Mouse (Mus musculus) Patski (cell line): ENCODE data around the gene Ttc21a. TPM values are rescaled to one million over a fixed set of nuclear protein-coding genes. Genes with fewer than 3 reads are reported as not detected.

Experiments
- ATAC-seq: fragments of 100-300 bp; one replicate; pipeline ENCODE4 v1.8.0; 2021
- CTCF ChIA-PET: fragments of 350-600 bp; sonication (Branson Sonifier 250); formaldehyde crosslinking; loops from one replicate; lab custom pipeline; 2022; ENCODE audit warnings: inconsistent platforms; lab: Charles Lee
- POLR2A ChIA-PET: fragments of 350-600 bp; sonication (Branson Sonifier 250); formaldehyde crosslinking; loops from one replicate; lab custom pipeline; 2022; ENCODE audit warnings: antibody characterized with exemption, inconsistent platforms; lab: Charles Lee
- DNase-seq: peaks from one replicate; pipeline ENCODE4 v3.0.0-alpha.2; 2011; ENCODE audit warnings: low read depth, low spot score
- H3K27me3 ChIP-seq: fragments of 371-371 bp; one replicate; pipeline ENCODE4 v1.5.1; 2021
- CTCF ChIP-seq: fragments of 100-300 bp; IDR thresholded peaks from one replicate; pipeline ENCODE4 v1.5.1; 2021
- in situ Hi-C: fragments of 300-500 bp; cut with MboI; formaldehyde crosslinking; loops from 3 replicates; pipeline ENCODE4 v1.11.1; 2018; ENCODE audit warnings: low pct_unique_long_range_greater_than_20kb, mixed read lengths
- polyA plus RNA-seq: library from polyadenylated mRNA; unstranded; gene quantifications from one replicate; pipeline ENCODE4 v1.2.3, GENCODE M21; 2021

Gene Ttc21a
- polyA plus RNA-seq, 1 experiment from 2014 or later, result 0.64 TPM

DNA sequence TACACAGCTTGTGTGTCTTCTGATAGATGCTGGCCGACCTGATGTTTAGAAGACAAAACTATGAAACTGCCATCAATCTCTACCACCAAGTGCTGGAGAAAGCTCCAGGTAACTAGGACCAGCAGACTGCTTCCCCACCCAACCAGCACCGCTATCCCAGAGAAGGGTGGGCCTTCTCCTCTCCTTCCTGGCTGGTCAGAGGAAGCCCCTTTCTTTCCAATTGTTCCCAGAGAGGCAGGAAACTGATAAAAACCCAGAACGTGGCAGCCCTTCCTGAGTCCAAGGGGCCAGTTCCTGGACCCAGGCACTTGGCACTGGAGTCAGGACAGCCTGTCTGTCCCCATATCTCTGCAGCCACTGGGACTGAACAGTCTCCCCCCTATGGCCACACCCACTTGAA lies 26.8 kb downstream of the Ttc21a start:
- no peak for ATAC-seq
- H3K27me3 ChIP-seq, result no peaks in the 10 kb centered on the region
- DNase-seq, result no peak
- in situ Hi-C loops, result no loop called here
- TF ChIP-seq CTCF, result no peak
- ChIA-PET POLR2A (no interaction called here), CTCF (no interaction called here)

DNA sequence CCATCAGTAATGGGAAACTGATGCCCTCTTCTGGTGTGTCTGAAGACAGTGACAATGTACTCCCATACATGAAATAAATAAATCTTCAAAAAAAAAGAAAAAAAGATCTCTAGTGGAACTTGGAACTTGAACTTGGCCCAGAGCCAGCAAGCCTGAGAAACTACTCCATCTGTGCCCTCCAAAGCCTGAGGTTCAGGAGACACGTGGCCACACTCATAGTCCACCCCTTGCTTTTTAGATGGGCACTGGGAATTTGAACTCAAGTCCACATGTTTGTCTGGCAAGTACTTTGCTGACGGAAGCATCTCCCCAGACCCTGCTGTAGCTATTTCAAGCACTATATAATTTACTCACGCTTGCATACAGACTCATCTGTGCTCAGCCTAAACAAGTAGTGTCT lies 27.8 kb downstream of the Ttc21a start:
- in situ Hi-C loops, result loop anchor here (5.0 kb wide), 1 partner anchor 107 kb away; no protein-coding TSS in a partner anchor
- ChIA-PET CTCF (no interaction called here), POLR2A (no interaction called here)
- TF ChIP-seq CTCF, result no peak
- no peak for DNase-seq
- no peak for ATAC-seq
- H3K27me3 ChIP-seq, result no peaks in the 10 kb centered on the region

DNA sequence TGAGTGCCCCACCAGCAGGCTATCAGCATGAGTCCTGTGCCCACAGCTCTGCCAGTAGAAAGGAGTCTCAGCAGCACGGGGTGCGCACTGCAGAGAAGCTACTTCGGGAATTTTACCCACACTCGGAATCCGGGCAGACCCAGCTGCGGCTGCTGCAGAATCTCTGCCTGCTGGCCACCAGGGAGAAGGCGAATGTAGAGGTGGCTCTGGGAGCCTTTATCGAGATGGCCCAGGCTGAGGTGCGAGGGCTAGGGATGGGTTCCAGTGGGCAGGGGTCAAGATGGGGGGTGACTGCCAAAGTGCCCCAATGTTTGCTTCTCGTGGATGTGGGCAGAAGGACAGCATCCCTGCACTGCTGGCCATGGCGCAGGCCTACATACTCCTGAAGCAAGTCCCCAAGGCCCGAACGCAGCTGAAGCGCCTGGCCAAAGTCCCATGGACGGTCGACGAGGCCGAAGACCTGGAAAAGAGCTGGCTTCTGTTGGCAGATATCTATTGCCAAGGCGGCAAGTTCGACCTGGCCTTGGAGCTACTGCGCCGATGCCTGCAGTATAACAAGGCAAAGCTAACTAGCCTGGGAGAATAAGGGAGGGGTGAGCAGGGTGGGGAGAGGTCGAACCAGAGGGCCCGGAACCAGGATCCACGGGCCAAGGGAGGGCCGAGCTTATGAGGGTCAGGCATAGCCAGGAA lies 29.0 kb downstream of the Ttc21a start:
- DNase-seq, result no peak
- ATAC-seq, result no peak
- no peaks in the 10 kb centered on the region for H3K27me3 ChIP-seq
- TF ChIP-seq CTCF, result no peak
- POLR2A ChIA-PET, result interaction anchor here (0.6 kb wide), 1 partner anchor 71 kb away, joined by 3 read pairs; no protein-coding TSS in a partner anchor
- in situ Hi-C loops, result loop anchor here (5.0 kb wide), 1 partner anchor 106 kb away; no protein-coding TSS in a partner anchor
- CTCF ChIA-PET, result no interaction called here

DNA sequence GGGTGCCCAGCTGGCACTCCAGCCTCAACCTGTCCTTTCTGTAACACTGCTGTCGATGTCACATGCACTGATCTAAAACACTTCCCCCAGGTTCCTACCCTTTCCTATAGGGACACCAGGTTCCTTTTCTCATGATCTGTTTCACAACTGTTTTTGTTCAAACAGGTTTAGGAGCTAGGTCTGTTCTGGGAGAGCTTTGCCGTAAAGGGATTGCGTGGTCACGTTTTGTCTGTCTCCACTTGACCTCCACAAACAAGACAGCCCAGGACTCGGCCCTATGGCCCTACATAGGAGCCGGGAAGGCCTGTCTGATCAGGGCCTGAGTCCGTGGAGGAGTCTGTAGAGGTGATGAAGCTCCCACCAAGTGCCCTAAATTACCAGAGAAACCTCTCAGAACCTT lies 32.4 kb downstream of the Ttc21a start:
- no peak for TF ChIP-seq CTCF
- DNase-seq (no peak), ATAC-seq (no peak)
- ChIA-PET CTCF (interaction anchor here (0.8 to 1.5 kb wide), 6 partner anchors 12 to 103 kb away, joined by 3 to 6 read pairs (median 3); partner anchors contain the start of genes Gorasp1 and Ttc21a), POLR2A (interaction anchor here (1.6 kb wide), 1 partner anchor 12 kb away, joined by 3 read pairs; no protein-coding TSS in a partner anchor)
- H3K27me3 ChIP-seq, result no peaks in the 10 kb centered on the region
- in situ Hi-C loops, result loop anchor here (5.0 kb wide), 2 partner anchors 42 to 102 kb away; no protein-coding TSS in a partner anchor

DNA sequence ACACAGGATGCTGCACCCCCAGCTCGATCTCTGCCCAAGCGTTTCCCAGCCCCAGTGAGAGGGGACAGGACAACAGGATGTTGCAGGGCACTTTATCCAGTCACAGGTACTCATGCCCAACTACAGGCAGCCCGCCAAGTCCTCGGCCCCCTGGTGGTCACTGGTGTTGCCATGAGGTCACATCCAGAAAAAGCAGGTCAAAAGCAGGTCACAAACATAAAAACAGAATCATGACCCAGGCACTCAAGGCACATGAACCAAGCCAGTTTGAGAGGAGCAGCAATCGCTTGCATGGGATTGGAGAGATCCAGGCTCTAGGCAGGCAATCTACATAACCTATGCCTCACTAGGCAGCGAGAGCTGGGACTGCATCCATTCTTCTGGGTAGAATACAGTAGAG lies 32.8 kb downstream of the Ttc21a start:
- POLR2A ChIA-PET, result interaction anchor here (1.6 kb wide), 1 partner anchor 11 kb away, joined by 3 read pairs; no protein-coding TSS in a partner anchor
- no peaks in the 10 kb centered on the region for H3K27me3 ChIP-seq
- DNase-seq (no peak), ATAC-seq (peak; percentile 15)
- TF ChIP-seq CTCF, result no peak
- in situ Hi-C loops, result loop anchor here (5.0 kb wide), 1 partner anchor 42 kb away; no protein-coding TSS in a partner anchor
- CTCF ChIA-PET, result interaction anchor here (0.8 to 1.5 kb wide), 6 partner anchors 11 to 103 kb away, joined by 3 to 6 read pairs (median 3); partner anchors contain the start of genes Gorasp1 and Ttc21a

DNA sequence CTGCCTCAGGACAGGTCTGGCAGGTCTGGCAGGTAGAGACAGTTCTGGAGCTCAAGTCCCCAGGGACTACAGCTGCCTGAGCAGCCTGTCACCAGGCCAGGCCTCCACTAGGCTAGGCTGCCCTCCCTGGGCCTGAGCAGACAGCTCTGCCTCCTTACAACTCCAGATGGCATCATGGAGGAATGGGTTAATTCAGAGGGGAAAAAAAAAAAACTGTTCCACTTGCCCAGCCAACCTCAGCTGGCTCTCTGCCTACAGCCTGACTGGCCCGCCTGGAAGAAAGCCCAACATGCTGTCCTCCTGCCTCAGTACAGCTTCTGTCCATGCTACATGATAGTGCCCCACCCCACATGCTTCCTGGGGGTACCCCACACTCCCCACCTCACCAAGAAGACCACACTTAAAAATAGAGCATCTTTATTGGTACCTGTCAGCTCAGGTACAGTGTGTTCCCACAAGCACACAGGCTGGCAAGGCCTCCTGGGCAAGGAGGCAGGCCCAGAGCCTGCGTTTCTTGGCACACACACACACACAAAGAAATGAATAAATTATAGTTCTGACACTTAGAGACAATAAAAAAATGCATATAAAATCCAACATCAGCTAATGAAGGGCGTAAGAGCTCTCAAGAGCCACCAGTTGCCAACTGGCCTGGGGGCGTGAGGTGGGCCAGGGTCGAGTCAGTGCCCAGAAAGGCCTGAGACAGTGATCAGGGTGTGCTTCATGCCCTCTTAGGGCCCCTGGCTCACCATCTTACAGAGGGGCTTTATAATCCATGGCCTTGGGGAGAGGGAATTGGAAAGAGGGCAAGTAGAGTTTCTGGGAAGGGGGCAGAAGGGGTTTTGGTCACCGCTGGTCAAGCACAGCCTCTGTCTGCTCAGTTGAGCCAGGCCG lies 33.6 kb downstream of the Ttc21a start:
- in situ Hi-C loops, result loop anchor here (5.0 kb wide), 1 partner anchor 41 kb away; no protein-coding TSS in a partner anchor
- TF ChIP-seq CTCF, result no peak
- peak; percentile 29 for ATAC-seq
- ChIA-PET CTCF (interaction anchor here (1.0 to 1.5 kb wide), 4 partner anchors 23 to 128 kb away, joined by 3 to 6 read pairs (median 4); partner anchors contain the start of genes Gorasp1 and Ttc21a), POLR2A (interaction anchor here (1.6 kb wide), 1 partner anchor 10 kb away, joined by 3 read pairs; no protein-coding TSS in a partner anchor)
- H3K27me3 ChIP-seq, result no peaks in the 10 kb centered on the region
- DNase-seq, result no peak

DNA sequence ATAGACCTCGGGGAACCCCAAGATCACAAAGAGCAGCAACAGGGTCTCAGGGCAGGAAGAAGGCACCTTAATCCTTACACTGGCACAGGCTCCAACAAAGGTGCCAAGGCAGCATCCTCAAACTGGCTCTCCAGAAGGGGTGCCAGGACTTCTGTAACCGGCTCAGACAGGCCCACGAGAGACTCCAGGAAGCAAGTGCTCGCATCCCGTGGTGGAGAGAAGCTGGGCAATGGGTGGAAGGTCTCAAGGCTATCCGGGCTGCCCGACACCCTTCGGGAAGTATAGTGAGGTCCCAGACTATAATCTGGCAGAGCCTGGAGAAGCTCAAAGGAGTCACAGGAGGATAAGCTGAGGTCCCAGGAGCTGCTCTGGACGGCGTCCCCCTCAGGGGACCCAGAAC lies 34.8 kb downstream of the Ttc21a start:
- CTCF ChIA-PET, result no interaction called here
- no peak for TF ChIP-seq CTCF
- no peaks in the 10 kb centered on the region for H3K27me3 ChIP-seq
- POLR2A ChIA-PET, result no interaction called here
- ATAC-seq (no peak), DNase-seq (no peak)
- in situ Hi-C loops, result loop anchor here (5.0 kb wide), 1 partner anchor 40 kb away; no protein-coding TSS in a partner anchor

DNA sequence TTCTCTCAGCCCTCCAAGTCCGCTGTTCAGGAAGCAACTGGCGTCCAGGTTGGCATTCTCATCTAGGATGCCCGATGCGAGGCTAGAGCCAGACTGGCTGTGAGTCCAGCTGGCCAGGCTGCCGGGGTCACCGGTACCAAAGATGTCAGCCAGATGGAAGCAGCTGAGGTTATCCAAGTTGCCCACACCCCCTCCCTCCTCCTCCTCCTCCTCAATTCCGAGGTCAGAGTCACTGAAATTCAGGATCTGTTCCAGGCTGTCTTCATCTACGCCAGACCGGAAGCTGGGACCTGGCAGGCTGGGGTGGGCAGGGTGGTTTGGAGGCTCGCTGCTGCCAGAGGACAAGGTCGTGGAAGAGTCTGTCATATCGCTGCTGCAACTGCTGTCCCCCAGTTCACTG lies 35.2 kb downstream of the Ttc21a start:
- in situ Hi-C loops, result loop anchor here (5.0 kb wide), 1 partner anchor 40 kb away; no protein-coding TSS in a partner anchor
- CTCF ChIA-PET, result no interaction called here
- TF ChIP-seq CTCF, result no peak
- H3K27me3 ChIP-seq, result no peaks in the 10 kb centered on the region
- ATAC-seq (no peak), DNase-seq (no peak)
- POLR2A ChIA-PET, result no interaction called here

DNA sequence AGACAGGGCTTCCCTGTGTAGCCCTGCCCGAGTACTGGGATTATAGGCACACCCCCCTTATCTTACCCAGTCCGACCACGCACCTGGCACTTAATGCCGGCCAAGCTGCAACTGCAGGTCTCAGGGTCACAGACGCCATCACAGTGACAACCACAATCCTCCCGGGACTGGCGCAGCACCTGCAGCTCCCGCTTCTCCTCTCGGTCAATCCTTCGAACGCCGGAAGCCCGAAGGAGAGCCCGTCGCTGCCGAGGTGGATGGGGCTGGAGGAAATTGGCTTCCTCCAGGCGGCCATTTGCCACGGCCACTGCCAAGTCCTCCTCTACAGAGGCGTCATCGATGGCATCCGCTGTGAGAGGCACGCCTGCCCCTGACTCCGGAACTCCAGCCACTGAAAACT lies 35.9 kb downstream of the Ttc21a start:
- TF ChIP-seq CTCF, result no peak
- ChIA-PET POLR2A (interaction anchor here (0.9 kb wide), 1 partner anchor 9 kb away, joined by 3 read pairs; no protein-coding TSS in a partner anchor), CTCF (interaction anchor here (1.5 kb wide), 1 partner anchor 10 kb away, joined by 4 read pairs; no protein-coding TSS in a partner anchor)
- DNase-seq, result no peak
- in situ Hi-C loops, result loop anchor here (5.0 kb wide), 1 partner anchor 39 kb away; no protein-coding TSS in a partner anchor
- H3K27me3 ChIP-seq, result no peaks in the 10 kb centered on the region
- no peak for ATAC-seq
